Mouse (Mus musculus) monocyte, adult 2 months (primary cell): ENCODE data around the gene Actc1.

Experiments
- DNase-seq, 2 experiments: peaks; one replicate each; pipeline ENCODE4 v3.0.0; 2022; ENCODE audit warnings: low spot score in 2 of 2, low read depth in 1 of 2

Gene Actc1

GRCm38 (mm10) chr2:114051111-114051870 lies 2.1 kb downstream of the Actc1 start:
- no peak for DNase-seq

DNA sequence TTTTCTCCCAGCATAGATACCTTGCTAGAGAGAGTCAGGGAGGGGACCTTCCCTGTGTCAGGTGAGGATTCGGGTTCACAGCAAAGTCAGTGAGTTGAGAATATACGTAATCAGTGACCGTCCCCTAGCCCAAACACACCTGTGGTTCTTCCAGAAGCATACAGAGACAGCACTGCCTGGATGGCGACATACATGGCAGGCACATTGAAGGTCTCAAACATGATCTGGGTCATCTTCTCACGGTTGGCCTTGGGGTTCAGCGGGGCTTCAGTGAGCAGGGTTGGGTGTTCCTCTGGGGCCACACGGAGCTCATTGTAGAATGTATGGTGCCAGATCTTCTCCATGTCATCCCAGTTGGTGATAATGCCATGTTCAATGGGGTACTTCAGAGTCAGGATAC lies 3.2 kb downstream of the Actc1 start:
- DNase-seq: no peak

DNA sequence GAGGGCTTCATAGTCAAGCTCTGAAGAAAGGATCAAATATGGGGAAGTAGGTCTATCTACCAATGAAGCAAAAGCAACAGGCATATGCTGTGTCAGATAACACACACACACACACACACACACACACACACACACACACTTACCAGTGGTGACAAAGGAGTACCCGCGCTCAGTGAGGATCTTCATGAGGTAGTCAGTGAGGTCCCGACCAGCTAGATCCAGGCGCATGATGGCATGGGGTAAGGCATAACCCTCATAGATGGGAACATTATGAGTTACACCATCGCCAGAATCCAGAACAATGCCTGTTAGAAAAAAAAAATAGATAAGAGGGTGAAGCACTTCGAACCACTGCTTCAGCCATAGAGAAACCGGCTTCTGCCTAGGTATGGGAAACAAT lies 4.0 kb downstream of the Actc1 start:
- DNase-seq: no peak

- DNase-seq: no peak
Measured at GRCm38 (mm10) chr2:114047960-114048611, 5.3 kb downstream of the Actc1 start.

GRCm38 (mm10) chr2:114046151-114046664 lies 7.1 kb downstream of the Actc1 start:
- DNase-seq: no peak

DNA sequence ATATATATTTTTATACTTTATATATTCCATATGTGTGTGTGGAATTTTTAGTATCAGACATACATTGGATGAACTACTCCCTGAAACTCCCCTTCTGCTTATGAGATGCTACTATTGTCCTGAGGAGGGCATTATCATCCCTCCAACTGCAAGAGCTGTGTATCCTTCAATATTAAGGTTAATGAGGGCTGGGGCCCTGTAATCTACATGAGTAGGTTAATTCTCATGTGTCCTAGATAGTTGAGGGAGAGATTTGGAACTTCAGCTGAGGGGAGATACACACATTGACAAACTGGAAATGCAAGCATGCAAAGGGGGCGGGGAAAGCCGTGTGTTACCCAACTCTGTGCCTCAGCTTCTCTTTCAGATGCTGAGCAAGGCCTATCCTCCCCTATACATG lies 15.4 kb downstream of the Actc1 start:
- no peak for DNase-seq

- DNase-seq: no peak
Measured at GRCm38 (mm10) chr2:114032259-114032658, 21.1 kb downstream of the Actc1 start.

DNA sequence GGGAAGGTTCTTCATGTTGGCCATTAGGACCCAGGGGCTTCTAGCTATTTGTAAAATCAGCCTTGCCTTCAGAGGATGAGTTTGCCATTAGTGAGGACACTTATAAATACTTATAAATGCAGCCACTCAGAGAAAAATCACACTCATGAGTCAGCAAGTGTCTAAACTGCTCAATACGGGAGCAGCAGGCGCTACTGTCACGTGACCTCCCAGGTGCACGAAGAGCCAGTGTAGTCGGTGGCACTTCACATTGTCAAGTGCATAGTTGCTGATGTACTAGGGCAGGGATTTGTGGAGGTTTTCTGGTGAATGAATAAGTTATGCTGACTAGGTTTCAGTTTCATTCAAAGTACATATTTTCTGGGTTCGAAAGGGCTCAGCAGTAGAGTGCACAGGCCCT lies 30.0 kb downstream of the Actc1 start:
- DNase-seq: no peak

- DNase-seq: no peak
Measured at GRCm38 (mm10) chr2:114020210-114020563, 33.2 kb downstream of the Actc1 start.

- no peak for DNase-seq
Measured at GRCm38 (mm10) chr2:114019474-114020209, 33.7 kb downstream of the Actc1 start.

DNA sequence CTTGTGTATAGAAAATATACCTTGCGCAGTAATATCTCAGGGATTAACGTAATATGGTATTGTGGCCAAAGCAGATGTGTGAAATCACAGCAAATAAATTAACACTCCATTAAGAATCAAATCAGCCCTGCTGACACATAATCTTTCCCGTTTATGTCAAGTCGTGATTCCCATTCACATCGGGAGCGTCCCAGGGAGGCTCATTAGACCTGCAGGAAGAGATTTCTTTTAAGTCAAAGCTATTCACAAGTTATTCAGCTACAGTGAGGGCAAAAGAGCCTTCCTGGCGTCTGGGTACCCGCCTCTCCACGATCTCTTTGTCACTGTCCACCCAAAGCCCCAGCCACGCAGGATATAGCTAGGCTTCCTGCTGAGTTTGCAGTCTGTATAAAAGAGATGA lies 35.2 kb downstream of the Actc1 start:
- DNase-seq: no peak

DNA sequence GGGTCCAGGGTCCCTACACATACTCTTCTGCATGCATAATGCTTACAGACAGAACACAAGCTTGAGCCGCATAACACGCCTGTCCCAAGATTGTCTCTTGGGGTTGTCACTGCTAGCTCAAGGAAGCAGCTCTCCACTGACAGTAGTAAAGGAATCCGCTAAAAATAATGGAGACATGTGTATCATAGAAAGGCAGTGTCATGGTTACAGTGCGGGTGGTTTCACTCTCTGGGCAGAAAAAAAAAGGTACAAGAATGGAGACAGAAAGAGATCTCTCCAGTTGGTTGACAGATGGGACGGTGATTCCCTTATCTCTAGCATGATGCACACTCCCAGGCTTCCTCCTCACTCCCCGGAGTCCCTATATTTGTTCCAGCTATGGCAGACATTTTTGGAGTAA lies 38.5 kb downstream of the Actc1 start:
- no peak for DNase-seq

DNA sequence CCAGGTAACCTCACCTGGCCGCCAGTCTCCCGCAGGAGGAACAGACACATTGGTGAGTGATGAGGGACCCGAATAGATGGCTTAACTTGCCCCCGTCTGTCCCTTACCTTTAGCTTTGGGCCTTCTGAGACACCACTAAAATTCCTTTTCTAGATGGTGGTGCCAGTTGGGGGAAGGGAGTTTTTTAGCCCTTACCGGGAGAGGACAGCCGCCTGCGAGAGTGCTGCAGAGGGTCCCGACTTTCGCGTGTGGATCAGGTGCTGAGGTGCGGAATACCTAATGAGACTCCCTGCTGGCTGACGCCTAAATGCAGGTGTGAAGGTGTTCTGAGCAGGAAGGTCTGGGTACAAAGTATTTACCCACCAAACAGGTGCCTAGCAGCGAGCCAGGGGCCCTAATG lies 39.5 kb downstream of the Actc1 start:
- DNase-seq: no peak

GRCm38 (mm10) chr2:114013295-114013771 lies 40.0 kb downstream of the Actc1 start, which contains the start of gene Gjd2:
Gene Gjd2 (minus strand): TSS chr2:114013619.
- no peak for DNase-seq

GRCm38 (mm10) chr2:114012749-114013211 lies 40.6 kb downstream of the Actc1 start:
- no peak for DNase-seq

GRCm38 (mm10) chr2:114011838-114012237 lies 41.5 kb downstream of the Actc1 start:
- DNase-seq: no peak

GRCm38 (mm10) chr2:114008321-114008720 lies 45.0 kb downstream of the Actc1 start:
- DNase-seq: no peak

DNA sequence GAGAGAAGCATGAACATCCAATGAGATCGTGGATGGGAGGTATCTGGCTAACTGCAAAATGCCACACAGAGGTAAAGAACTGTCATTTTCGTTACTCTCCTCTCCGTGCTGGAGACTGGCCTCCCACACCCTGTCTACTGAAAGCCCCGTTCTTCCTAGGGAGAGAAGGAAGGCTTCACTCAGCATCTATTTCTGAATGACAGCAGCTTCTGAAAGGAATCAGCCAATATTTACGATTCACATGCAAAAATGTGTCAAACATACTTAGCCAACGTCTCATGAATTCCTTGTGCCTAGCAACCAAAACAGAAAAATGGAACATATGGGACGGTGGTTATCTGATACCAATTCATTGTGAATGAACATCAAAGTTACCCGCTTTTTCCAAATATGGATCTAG lies 55.9 kb downstream of the Actc1 start:
- DNase-seq: no peak
